Mouse (Mus musculus): ENCODE data around the gene Cuedc1. TPM values are rescaled to one million over a fixed set of nuclear protein-coding genes. Genes with fewer than 3 reads are reported as not detected.

Gene Cuedc1
- polyA plus RNA-seq, 1 experiment: 53.2 TPM

DNA sequence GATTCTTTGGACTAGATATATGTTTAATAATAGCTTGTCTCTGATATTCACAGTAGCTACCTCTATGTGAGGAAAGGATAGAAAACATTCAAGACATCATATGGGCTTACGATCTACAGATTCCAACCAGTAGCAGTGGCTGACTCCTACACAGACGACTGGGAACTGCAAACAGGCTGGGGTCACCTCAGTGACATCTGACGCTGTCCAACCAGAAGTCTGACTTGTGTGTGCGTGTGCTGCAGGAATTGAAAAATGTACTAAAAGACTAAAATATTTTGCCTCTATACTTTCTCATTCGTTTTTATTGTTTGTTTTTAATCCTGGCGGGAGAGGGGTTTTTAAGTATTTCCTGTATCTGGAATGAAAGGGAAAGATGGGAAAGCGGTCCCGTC is 30.7 kb upstream of the Cuedc1 start:
- DNase-seq (ENCODE audit: low read depth): peak; percentile 61
- no peak for TF ChIP-seq POLR2A (IDR thresholded peaks at IDR 0.05; ENCODE audit: borderline replicate concordance, extremely low read depth, insufficient read depth, insufficient read length, poor library complexity, severe bottlenecking)
- TF ChIP-seq CTCF (IDR thresholded peaks at IDR 0.05; ENCODE audit: borderline replicate concordance, extremely low read depth, insufficient read depth, insufficient read length): no peak

GRCm38 (mm10) chr11:88067586-88068410 is 30.1 kb upstream of the Cuedc1 start, which contains the start of gene Vezf1:
TSS of gene Vezf1 (plus strand) at chr11:88068279.
- DNase-seq (ENCODE audit: low read depth): peak; percentile 90
- TF ChIP-seq POLR2A (IDR thresholded peaks at IDR 0.05; ENCODE audit: borderline replicate concordance, extremely low read depth, insufficient read depth, insufficient read length, poor library complexity, severe bottlenecking) (peak; percentile 62), CTCF (IDR thresholded peaks at IDR 0.05; ENCODE audit: borderline replicate concordance, extremely low read depth, insufficient read depth, insufficient read length) (no peak)

GRCm38 (mm10) chr11:88068411-88069245 is 29.2 kb upstream of the Cuedc1 start:
- DNase-seq (ENCODE audit: low read depth): peak; percentile 49
- no peak for TF ChIP-seq CTCF (IDR thresholded peaks at IDR 0.05; ENCODE audit: borderline replicate concordance, extremely low read depth, insufficient read depth, insufficient read length)
- TF ChIP-seq POLR2A (IDR thresholded peaks at IDR 0.05; ENCODE audit: borderline replicate concordance, extremely low read depth, insufficient read depth, insufficient read length, poor library complexity, severe bottlenecking): no peak; the same call in 1 of the 2 replicates

DNA sequence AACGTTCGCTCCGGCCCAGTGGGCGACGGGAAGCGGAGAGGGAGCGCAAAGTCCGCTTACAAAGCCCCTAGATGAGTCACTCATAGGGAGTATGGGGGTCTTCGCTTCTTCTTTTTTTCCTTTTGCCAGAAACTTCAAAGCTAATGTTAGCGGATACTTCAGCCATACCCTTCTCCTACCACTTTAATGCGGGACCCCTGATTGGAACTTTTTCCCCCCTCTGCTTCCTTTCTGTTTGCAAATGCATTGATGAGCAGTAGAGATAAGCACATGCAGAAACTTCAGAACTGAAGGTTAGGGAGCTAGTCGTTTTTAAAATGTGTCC is 28.6 kb upstream of the Cuedc1 start:
- TF ChIP-seq CTCF (IDR thresholded peaks at IDR 0.05; ENCODE audit: borderline replicate concordance, extremely low read depth, insufficient read depth, insufficient read length) (no peak), POLR2A (IDR thresholded peaks at IDR 0.05; ENCODE audit: borderline replicate concordance, extremely low read depth, insufficient read depth, insufficient read length, poor library complexity, severe bottlenecking) (no peak)
- peak; percentile 32 for DNase-seq (ENCODE audit: low read depth)

GRCm38 (mm10) chr11:88070392-88070791 is 27.5 kb upstream of the Cuedc1 start:
- no peak for DNase-seq (ENCODE audit: low read depth)
- TF ChIP-seq CTCF (IDR thresholded peaks at IDR 0.05; ENCODE audit: borderline replicate concordance, extremely low read depth, insufficient read depth, insufficient read length) (no peak), POLR2A (IDR thresholded peaks at IDR 0.05; ENCODE audit: borderline replicate concordance, extremely low read depth, insufficient read depth, insufficient read length, poor library complexity, severe bottlenecking) (no peak)

- TF ChIP-seq CTCF (IDR thresholded peaks at IDR 0.05; ENCODE audit: borderline replicate concordance, extremely low read depth, insufficient read depth, insufficient read length): no peak
- no peak for TF ChIP-seq POLR2A (IDR thresholded peaks at IDR 0.05; ENCODE audit: borderline replicate concordance, extremely low read depth, insufficient read depth, insufficient read length, poor library complexity, severe bottlenecking)
Observed at GRCm38 (mm10) chr11:88071113-88071512, 26.7 kb upstream of the Cuedc1 start.

DNA sequence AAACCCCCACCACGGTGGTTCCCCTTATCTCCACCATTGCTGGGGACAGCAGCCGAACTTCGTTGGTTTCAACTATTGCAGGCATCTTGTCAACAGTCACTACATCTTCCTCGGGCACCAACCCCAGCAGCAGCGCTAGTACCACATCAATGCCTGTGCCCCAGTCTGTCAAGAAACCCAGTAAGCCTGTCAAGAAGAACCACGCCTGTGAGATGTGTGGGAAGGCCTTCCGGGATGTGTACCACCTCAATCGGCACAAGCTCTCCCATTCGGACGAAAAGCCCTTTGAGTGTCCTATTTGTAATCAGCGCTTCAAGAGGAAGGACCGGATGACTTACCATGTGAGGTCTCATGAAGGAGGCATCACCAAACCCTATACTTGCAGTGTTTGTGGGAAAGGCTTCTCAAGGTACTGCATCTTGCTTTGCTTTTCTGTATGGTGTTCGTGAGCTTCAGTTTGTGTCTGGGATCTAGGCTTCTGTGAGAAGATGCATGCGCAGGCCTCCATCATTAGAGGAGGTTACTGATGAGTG is 24.4 kb upstream of the Cuedc1 start:
- TF ChIP-seq POLR2A (IDR thresholded peaks at IDR 0.05; ENCODE audit: borderline replicate concordance, extremely low read depth, insufficient read depth, insufficient read length, poor library complexity, severe bottlenecking) (no peak), CTCF (IDR thresholded peaks at IDR 0.05; ENCODE audit: borderline replicate concordance, extremely low read depth, insufficient read depth, insufficient read length) (no peak)
- no peak for DNase-seq (ENCODE audit: low read depth)

More at GRCm38 (mm10) chr11:88071113-88071512, 26.7 kb upstream of the Cuedc1 start:
- DNase-seq (ENCODE audit: low read depth): no peak

DNA sequence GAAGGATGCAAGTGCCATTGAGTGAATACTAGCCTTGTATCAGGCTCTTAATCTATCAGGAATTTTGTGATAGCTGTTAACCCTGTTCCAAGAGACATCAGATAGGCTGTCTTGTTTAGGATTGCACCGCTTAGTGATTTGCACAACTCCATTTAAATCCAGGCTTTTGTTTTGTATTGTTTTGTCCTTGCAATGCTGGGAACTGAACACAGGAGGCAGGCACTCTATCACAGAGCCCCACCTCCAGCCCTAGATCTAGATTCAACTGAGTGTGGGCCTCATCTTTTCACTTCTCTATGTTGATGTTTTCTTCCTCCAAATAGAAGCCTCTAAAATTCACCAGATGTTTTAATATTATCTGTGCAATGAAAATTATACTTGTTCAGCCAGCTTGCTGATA is 22.2 kb upstream of the Cuedc1 start:
- DNase-seq (ENCODE audit: low read depth): peak; percentile 25
- TF ChIP-seq POLR2A (IDR thresholded peaks at IDR 0.05; ENCODE audit: borderline replicate concordance, extremely low read depth, insufficient read depth, insufficient read length, poor library complexity, severe bottlenecking): no peak
- TF ChIP-seq CTCF (IDR thresholded peaks at IDR 0.05; ENCODE audit: borderline replicate concordance, extremely low read depth, insufficient read depth, insufficient read length): peak; percentile 5; the same call in 1 of the 2 replicates

DNA sequence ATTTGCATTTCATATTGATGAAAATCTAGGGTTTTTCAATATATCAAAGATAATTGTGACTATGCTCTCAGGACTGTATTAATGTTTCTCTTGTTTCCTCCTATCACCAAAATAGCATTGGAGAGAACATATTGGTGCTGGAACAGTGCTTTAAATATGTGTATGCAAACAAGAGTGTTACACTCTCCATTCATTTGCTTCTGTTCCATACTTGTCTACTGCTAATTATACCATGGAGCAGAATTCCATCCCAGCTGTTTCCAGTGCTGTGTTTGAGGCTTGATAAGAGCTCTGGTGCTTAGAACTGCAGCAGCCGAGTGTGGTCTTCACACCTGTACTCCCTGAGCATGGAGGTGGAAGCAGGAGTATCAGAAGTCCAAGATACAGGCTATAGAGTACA is 21.5 kb upstream of the Cuedc1 start:
- DNase-seq (ENCODE audit: low read depth): no peak
- TF ChIP-seq POLR2A (IDR thresholded peaks at IDR 0.05; ENCODE audit: borderline replicate concordance, extremely low read depth, insufficient read depth, insufficient read length, poor library complexity, severe bottlenecking): no peak
- TF ChIP-seq CTCF (IDR thresholded peaks at IDR 0.05; ENCODE audit: borderline replicate concordance, extremely low read depth, insufficient read depth, insufficient read length): no peak

DNA sequence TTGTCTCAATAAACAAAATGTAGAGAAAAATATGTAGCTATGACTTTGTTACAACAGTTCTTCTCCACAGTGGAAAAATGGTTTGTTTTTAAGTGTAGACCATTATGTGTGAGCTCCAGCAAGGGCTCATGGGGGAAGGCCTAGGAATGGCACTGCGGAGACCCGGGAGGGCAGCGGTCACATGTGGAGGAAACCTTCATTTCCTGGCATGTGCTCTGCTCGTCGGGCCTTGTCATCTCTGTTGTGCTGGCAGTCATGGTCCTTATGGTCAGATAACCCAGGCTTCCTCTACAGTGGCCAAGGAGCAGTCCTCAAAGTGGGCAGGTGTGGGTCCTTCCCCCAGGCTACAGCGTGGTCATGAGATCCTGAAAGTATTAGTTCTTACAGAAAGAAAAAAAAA is 14.2 kb upstream of the Cuedc1 start:
- TF ChIP-seq POLR2A (IDR thresholded peaks at IDR 0.05; ENCODE audit: borderline replicate concordance, extremely low read depth, insufficient read depth, insufficient read length, poor library complexity, severe bottlenecking) (no peak), CTCF (IDR thresholded peaks at IDR 0.05; ENCODE audit: borderline replicate concordance, extremely low read depth, insufficient read depth, insufficient read length) (no peak)
- DNase-seq (ENCODE audit: low read depth): no peak

Measured in brain, embryonic 14.5 days (tissue).